8 mouse cellular contexts compared by ENCODE assay signal in genomic region chr12:76803700-76804252, GRCm38 (mm10). TPM values are rescaled to one million over a fixed set of nuclear protein-coding genes. Genes with fewer than 3 reads are reported as not detected.
DNase-seq lines count a peak whose midpoint lies in the region; ATAC-seq and TF ChIP-seq lines count a peak whose summit lies in the region.

No protein-coding gene starts in this region.

- POLR2A ChIA-PET in Patski (lab: Charles Lee), result no interaction called here

- no peaks in the 10 kb centered on the region for H3K36me3 ChIP-seq in kidney, adult 2 months (ENCODE audit: control insufficient read depth, insufficient read depth, low read length)

- intact Hi-C loops in gastrocnemius, adult 2 months (cut with DNase I), result loop anchor here (5.0 kb wide), 1 partner anchor 306 kb away; no protein-coding TSS in a partner anchor

- H3K4me1 ChIP-seq in kidney, adult 2 months (ENCODE audit: control insufficient read depth, insufficient read depth, low read length), result no peaks in the 10 kb centered on the region

- in situ Hi-C loops in Patski (cut with MboI; ENCODE audit: low pct_unique_long_range_greater_than_20kb), result no loop called here

- peaks cover 4% of the 10 kb centered on the region for H3K27me3 ChIP-seq in Patski
- H3K27me3 ChIP-seq in kidney, adult 2 months (replicated peaks; ENCODE audit: control insufficient read depth, insufficient read depth, low read length), result no peaks in the 10 kb centered on the region

- CTCF ChIA-PET in Patski (lab: Charles Lee), result interaction anchor here (0.9 to 1.5 kb wide), 7 partner anchors 9 to 161 kb away, joined by 3 to 4 read pairs (median 3); no protein-coding TSS in a partner anchor

- TF ChIP-seq POLR2A in kidney, adult 2 months (IDR thresholded peaks at IDR 0.05; ENCODE audit: low read depth, low read length), result no peak

- ATAC-seq in Patski, result no peak
- peak; percentile 78 for ATAC-seq in granulocyte monocyte progenitor cell, adult 5-6 weeks (replicated peaks; ENCODE audit: poor library complexity, severe bottlenecking)

- 44% methylated on average over 7 of the region's 7 CpGs for WGBS in kidney, adult 2 months

- no peak overlapping the region for H3K4me3 ChIP-seq in gastrocnemius, adult 2 months
- H3K4me3 ChIP-seq in kidney, adult 2 months (ENCODE audit: insufficient read depth, low read depth, low read length), result no peak overlapping the region

- H3K27ac ChIP-seq in gastrocnemius, adult 2 months, result no peak overlapping the region
- H3K27ac ChIP-seq in kidney, adult 2 months (ENCODE audit: insufficient read depth, low read depth, low read length), result no peak overlapping the region

- peak; percentile 56 for DNase-seq in gastrocnemius, adult 2 months
- no peak for DNase-seq in gastrocnemius, postnatal 25 days
- DNase-seq in Patski (ENCODE audit: low read depth, low spot score), result no peak
- DNase-seq in cerebellum, postnatal 10 days, result peak; percentile 77 to 81
- peak; percentile 67 for DNase-seq in kidney, adult 2 months
- DNase-seq in lung, postnatal 36 days, result peak; percentile 78
- DNase-seq in thymus, postnatal 0 days (ENCODE audit: low spot score), result peak; percentile 65

- peak; percentile 81 for TF ChIP-seq CTCF in gastrocnemius, adult 2 months (IDR thresholded peaks at IDR 0.05)
- peak; percentile 83 for TF ChIP-seq CTCF in Patski (IDR thresholded peaks at IDR 0.05)
- TF ChIP-seq CTCF in kidney, adult 2 months (conservative IDR thresholded peaks at IDR 0.05; ENCODE audit: insufficient read depth, insufficient read length, low read depth, low read length), result peak; percentile 89

RNA-seq across cellular contexts. Expression of gene Gpx2, which starts 8.4 kb away (rescaled TPM):
- total RNA-seq in gastrocnemius, adult 2 months (2021), result not detected
- total RNA-seq in gastrocnemius, postnatal 25 days (2021), result not detected
- polyA plus RNA-seq in Patski (2021), result not detected
- not detected in 2 replicates for total RNA-seq in granulocyte monocyte progenitor cell, adult 5-6 weeks (2014; fragmentation: Nextera tagmentation)
- total RNA-seq in granulocyte monocyte progenitor cell, adult 5-6 weeks (2017), result not detected in 2 replicates
- polyA plus RNA-seq in kidney, adult 2 months (2012; rRNA removed), result 0.08 and 0.33 TPM in 2 replicates
- 1.7 and 2.1 TPM in 2 replicates for polyA plus RNA-seq in thymus, postnatal 0 days (2015; fragmentation: Nextera tagmentation; extraction: Ambion mirVana)

RNA-seq across cellular contexts. Expression of gene Rab15, which starts 18.9 kb away (rescaled TPM):
- 1 to 10 TPM; 1.0 to 5.6 TPM for total RNA-seq in gastrocnemius, adult 2 months (2021)
- total RNA-seq in gastrocnemius, postnatal 25 days (2021), result 1 to 10 TPM; 5.2 to 7.6 TPM
- polyA plus RNA-seq in Patski (2021), result 0.58 TPM
- not detected in 2 replicates for total RNA-seq in granulocyte monocyte progenitor cell, adult 5-6 weeks (2014; fragmentation: Nextera tagmentation)
- not detected in 2 replicates for total RNA-seq in granulocyte monocyte progenitor cell, adult 5-6 weeks (2017)
- polyA plus RNA-seq in kidney, adult 2 months (2012; rRNA removed), result 4.4 and 4.7 TPM in 2 replicates
- 23.6 and 27.0 TPM in 2 replicates for polyA plus RNA-seq in thymus, postnatal 0 days (2015; fragmentation: Nextera tagmentation; extraction: Ambion mirVana)

RNA-seq across cellular contexts. Expression of gene Fntb, which starts 38.4 kb away (rescaled TPM):
- 10 to 100 TPM; 11.2 to 13.3 TPM for total RNA-seq in gastrocnemius, adult 2 months (2021)
- total RNA-seq in gastrocnemius, postnatal 25 days (2021), result 10 to 100 TPM; 11.3 to 13.2 TPM
- 12.9 TPM for polyA plus RNA-seq in Patski (2021)
- 17.4 and 19.3 TPM in 2 replicates for total RNA-seq in granulocyte monocyte progenitor cell, adult 5-6 weeks (2014; fragmentation: Nextera tagmentation)
- 5.2 and 8.8 TPM in 2 replicates for total RNA-seq in granulocyte monocyte progenitor cell, adult 5-6 weeks (2017)
- polyA plus RNA-seq in kidney, adult 2 months (2012; rRNA removed), result 13.2 TPM in 2 replicates
- 29.3 and 29.7 TPM in 2 replicates for polyA plus RNA-seq in thymus, postnatal 0 days (2015; fragmentation: Nextera tagmentation; extraction: Ambion mirVana)

RNA-seq across cellular contexts. Expression of gene Churc1, which starts 38.4 kb away (rescaled TPM):
- total RNA-seq in gastrocnemius, adult 2 months (2021), result 10 to 100 TPM; 53.8 to 69.8 TPM
- 10 to 100 TPM; 60.1 to 65.8 TPM for total RNA-seq in gastrocnemius, postnatal 25 days (2021)
- polyA plus RNA-seq in Patski (2021), result 70.8 TPM
- total RNA-seq in granulocyte monocyte progenitor cell, adult 5-6 weeks (2014; fragmentation: Nextera tagmentation), result 73.3 and 90.6 TPM in 2 replicates
- 40.6 and 62.0 TPM in 2 replicates for total RNA-seq in granulocyte monocyte progenitor cell, adult 5-6 weeks (2017)
- 71.3 and 105 TPM in 2 replicates for polyA plus RNA-seq in kidney, adult 2 months (2012; rRNA removed)
- 206 and 258 TPM in 2 replicates for polyA plus RNA-seq in thymus, postnatal 0 days (2015; fragmentation: Nextera tagmentation; extraction: Ambion mirVana)

Comparison
In these comparisons a context has a peak if more than half of its experiments do, and no peak if none do; other contexts are left out.
1. DNase-seq: peak in gastrocnemius, adult 2 months (single experiment), cerebellum, postnatal 10 days (2 of 2), kidney, adult 2 months (single experiment), lung, postnatal 36 days (single experiment) and thymus, postnatal 0 days (single experiment); none in gastrocnemius, postnatal 25 days (single experiment) and Patski (single experiment).
2. Peak in every context shown above with its lines, with median percentiles within 50 percentile points of each other: CTCF ChIP-seq.